Mouse (Mus musculus) spleen, adult 12 weeks (tissue): ENCODE measurements around the gene Drap1.

Experiments used
- DNase-seq: peaks from one replicate; pipeline ENCODE4 v3.0.0; 2022; ENCODE audit warnings: low spot score

Gene Drap1

DNA sequence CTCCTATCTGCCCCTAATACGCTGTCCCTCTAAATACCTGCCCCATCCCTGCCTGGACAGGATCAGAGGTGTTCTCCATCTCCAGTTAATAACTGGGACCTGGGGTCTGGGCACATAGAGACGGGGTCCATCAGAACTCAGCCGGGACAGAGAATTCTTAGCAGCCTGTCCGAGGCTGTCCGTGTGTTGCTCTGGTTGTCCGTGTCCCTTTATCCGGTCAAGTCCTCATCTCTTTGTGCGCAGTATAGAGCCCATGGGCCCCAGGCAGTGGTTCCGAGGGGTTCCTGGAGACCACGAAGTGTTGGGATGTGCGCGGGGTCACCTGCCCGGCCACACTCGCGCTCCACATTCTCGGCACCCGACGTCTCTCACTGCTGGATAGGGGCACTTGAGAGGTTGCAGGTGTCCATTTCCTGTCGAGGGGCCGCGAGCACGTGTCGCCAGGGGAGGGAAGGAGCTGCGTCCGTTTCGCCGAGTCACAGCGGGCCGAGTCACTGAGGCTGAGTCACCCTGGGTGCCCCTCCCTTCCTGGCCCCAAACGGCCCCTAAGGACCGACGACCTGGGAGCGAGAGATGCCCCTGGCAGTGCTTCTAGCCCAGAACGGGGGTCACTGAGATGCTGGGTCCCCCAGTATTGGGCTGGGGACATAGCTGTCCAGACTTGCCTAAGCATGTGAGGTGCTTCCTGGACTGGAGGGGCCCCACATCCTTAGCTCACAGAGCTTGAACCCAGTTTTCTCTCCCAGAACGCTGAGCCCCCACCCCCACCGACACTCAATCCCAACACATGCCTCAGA, 23.8 kb upstream of the Drap1 start:
- no peak for DNase-seq

DNA sequence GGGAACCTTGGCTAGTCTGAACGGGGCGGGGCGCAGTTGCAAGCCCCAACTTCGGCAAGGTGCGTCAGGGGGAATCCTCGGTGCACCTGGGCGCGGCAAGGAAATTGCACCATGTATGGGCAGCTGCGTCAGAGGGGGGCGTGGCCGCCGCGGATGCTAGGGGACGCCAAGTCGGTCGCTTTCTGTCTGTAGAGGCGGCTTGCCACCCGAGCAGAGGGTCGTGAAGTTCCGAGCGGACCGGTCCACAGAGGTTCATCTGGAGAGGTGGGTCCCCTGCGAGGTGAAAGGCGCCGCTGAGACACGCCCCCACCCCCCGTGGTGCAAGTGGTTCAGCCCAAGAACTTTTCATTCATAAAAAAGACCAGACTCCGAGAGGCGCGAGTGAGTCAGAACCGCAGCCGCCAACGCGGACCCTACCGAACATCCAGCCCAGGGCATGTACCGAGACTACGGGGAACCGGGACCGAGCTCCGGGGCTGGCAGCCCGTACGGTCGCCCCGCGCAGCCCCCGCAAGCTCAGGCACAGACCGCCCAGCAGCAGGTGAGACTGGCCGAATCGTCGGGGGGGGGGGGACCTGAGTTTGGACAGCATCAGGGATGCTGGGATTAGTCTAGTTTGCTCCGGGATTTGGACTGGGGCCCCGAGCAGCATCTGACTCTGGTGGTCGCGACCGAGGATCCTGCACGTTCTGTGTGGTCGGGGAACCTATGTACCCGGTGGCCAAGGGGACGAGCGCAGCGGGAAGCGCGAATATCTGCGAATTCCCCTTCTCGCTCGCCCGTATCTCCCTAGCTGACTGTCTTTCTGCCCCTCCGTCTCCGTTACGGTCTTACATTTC, 23.0 kb upstream of the Drap1 start, which contains the start of gene Fosl1:
Gene Fosl1, plus strand, starts transcription at position 33 of the 839 bp plus-strand sequence.
- peak; percentile 49 for DNase-seq

DNA sequence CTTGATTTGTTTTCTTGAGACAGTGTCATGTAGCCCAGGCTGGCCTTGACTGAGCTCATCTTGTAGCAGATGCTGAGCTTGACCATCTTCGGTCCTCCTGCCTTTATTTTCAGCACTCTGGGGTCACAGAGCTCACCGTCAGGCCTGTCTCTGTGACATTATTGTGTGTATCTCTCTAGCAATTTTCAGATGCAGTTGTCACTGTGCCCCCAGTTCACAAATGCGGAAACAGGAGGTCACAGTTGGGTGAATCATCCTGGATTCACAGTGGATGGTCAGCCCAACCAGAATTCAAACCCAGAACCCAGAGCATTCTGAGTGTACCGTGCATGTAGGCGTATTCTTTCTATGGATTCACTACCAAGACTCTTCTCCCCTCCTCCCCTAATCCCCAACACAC, 21.0 kb upstream of the Drap1 start:
- DNase-seq = no peak

DNA sequence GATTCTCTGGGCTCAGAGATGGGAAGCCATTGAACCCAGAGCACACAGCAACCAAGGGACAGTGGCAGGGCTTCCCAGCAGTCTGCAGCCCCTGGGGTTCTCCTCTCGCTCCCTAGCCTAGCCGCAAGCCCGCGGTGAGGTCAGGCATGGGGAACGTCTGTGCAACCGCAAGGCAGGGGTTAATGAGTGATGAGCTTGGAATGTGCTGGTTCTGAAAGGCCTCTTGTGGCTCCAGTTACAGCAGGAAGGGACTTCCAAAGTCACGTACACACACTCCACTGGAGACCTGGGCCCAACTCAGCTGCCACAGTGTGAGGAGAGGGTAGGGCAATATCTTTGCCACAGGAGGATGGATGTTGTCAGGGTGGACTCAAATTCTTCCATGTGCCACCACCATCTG, 20.2 kb upstream of the Drap1 start:
- no peak for DNase-seq

DNA sequence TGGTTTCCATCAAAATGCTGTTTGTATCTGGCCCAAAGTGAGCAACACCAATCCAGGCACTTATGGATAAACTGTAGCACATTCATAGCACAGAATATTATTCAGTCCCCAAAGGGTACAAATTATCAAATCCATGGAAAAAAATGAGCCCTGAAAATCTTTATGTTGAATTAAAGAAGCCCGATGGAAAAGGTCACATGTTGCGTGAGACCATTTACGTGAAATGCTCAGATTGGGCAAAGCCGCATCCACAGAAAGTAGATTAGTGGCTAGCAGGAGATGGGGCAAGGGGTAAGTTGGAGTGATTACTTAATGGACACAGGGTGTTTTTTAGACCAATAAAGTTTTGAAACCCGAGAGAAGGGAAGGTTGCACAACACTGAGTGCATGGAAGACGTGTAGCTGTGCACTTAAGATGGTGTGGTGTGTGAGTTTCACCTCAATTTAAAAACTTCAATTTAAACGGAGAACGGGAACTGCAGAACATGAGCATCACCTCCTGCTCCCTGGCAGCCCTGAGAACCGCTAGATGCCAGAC, 19.7 kb upstream of the Drap1 start:
- DNase-seq = no peak

DNA sequence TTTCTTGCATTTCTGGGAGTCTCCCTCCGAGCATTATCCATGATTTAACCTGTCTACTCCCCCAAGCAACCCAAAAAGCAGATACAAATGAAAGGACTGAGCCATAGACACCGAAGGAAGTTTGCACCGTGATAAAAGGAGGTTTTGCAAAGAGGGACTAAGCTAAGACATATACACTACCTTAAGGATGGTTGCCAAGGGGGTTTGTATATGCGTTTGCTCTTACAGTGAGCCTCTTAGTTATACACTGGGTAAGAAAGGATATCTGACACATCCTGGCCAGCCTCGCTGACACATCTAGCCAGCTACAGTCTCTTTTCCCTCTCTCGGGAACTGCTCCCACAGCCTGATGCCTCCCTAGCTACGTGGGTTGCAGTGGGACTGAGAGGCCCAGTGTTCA, 9.2 kb upstream of the Drap1 start:
- no peak for DNase-seq

GRCm38 (mm10) chr19:5432992-5433852, 8.4 kb upstream of the Drap1 start:
- DNase-seq = no peak

GRCm38 (mm10) chr19:5431911-5432464, 7.2 kb upstream of the Drap1 start:
- DNase-seq = no peak

- no peak for DNase-seq
Measured at GRCm38 (mm10) chr19:5430408-5430807, 5.6 kb upstream of the Drap1 start.

GRCm38 (mm10) chr19:5429806-5430205, 5.0 kb upstream of the Drap1 start:
- DNase-seq = no peak

DNA sequence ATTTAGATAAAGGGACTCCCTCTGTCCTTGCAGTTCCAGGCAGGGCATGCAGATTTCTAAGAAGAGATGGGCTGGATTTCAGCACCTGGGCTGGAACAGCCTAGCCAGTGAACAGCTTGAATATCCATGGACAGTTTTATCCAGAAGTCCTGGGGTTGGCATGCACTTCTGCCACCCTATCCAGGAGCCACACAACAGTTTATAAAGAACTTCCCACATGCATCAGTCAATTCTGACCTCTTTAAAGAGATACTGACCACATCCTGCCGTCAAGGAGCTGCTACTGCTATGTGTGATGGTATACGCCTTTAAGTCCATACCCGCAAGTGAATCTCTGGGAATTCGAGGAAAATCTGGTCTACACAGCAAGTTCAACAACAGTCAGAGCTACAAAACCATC, 4.4 kb upstream of the Drap1 start:
- DNase-seq = no peak

- DNase-seq = no peak
Measured at GRCm38 (mm10) chr19:5428083-5428482, 3.3 kb upstream of the Drap1 start.

- DNase-seq = no peak
Measured at GRCm38 (mm10) chr19:5426640-5427290, 2.0 kb upstream of the Drap1 start.

- no peak for DNase-seq
Measured at GRCm38 (mm10) chr19:5425906-5426565, 1.3 kb upstream of the Drap1 start.

- DNase-seq = peak; percentile 50
Measured at GRCm38 (mm10) chr19:5424092-5424781, 542 bp downstream of the Drap1 start.

DNA sequence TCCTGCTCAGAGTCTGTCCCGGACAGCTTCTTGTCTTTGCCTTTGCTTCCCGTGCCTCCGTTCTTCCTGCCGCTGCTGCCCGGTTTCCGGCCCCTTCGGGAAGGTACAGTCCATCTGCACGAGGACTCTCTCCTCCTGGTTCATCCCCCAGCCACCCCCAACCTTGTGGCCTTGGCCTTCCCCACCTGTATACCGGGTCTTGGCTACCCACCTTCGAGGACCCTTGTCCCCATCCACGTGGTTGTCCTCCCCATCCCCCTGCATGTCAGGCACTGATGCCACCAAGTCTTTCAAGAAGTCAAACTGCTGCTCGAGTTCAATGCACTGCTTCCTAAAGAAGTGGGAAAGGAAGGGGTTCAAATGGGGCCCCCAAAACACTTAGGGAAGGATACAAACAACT, 1.2 kb downstream of the Drap1 start:
- no peak for DNase-seq

GRCm38 (mm10) chr19:5422895-5423443, 1.8 kb downstream of the Drap1 start:
- no peak for DNase-seq

DNA sequence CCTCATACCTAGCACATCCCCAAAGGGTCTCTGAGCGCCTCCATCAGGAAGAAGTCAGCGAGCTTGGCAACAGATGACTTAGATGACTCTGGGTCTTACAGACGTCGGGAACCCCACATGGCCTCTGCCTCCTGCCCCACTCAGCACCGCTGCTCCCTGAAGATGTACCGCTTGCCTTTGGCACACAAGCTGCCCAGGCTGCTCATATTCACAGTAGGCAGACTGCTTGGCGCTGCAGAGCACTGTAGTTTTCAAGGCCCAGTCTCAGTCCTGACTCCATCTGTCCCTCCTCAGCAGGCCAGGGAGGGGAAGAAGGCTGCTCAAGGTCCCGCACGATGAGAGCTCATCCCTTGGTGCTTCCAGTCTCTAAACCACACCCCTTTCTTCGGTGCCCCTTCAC, 2.5 kb downstream of the Drap1 start:
- DNase-seq = no peak

- no peak for DNase-seq
Measured at GRCm38 (mm10) chr19:5421784-5422183, 3.0 kb downstream of the Drap1 start.

- no peak for DNase-seq
Measured at GRCm38 (mm10) chr19:5420579-5420978, 4.2 kb downstream of the Drap1 start.
